Mouse (Mus musculus) testis, adult 2 months (tissue): ENCODE measurements around the gene Car7.

Source experiments
- CTCF ChIP-seq: fragments of 200-500 bp; IDR thresholded peaks from 2 replicates; pipeline ENCODE4 v1.5.1; 2012; ENCODE audit warnings: low read depth, mild to moderate bottlenecking, inconsistent platforms, low read length, moderate library complexity; ENCODE audit not compliant: control insufficient read depth, insufficient read depth, insufficient replicate concordance
- POLR2A ChIP-seq: fragments of 200-500 bp; IDR thresholded peaks from 2 replicates; pipeline ENCODE4 v1.6.1; 2012; ENCODE audit warnings: low read depth, mild to moderate bottlenecking, inconsistent platforms, low read length, moderate library complexity; ENCODE audit not compliant: control insufficient read depth

GRCm38 (mm10) chr8:104535378-104535777 is 889 bp downstream of the Car7 start:
- TF ChIP-seq CTCF = no peak
- no peak for TF ChIP-seq POLR2A
